Mouse (Mus musculus): ENCODE measurements around the gene Thap7. TPM values are rescaled to one million over a fixed set of nuclear protein-coding genes. Genes with fewer than 3 reads are reported as not detected.

The Thap7 gene
- polyA plus RNA-seq (2014; fragmentation: Nextera tagmentation; extraction: Ambion mirVana) = 50.9 and 54.9 TPM in 2 replicates

DNA sequence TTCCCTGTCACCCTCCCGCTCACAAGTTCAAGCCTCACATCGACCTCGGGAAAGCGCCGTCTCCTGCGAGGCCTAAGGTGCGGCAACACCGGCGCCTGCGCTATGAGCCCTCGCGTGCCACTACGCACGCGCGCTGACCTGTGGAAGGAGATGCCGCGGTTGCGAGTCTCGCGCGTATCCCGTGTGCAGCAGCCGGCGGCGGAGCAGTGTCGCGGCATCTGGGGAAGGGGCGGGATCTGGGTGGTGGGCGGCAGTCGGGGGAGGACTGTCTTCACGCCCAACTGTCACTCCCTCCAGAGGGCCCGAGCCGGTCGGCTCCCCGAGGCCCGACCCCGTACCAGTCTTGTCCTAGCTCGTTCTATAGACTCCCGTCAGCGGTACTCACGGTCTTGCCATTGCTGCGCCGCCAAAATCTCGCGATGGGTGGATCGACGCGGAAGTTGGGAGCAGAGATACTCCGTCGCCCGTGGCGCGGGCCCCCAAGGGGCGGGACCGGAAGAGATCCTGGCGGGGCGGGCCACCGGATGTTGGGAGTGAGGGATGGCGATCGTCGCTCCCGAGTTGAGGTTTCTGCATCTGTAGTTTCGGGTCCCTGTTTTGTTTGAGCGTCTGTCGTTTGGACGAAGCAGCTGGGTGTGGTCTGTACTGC, at the start of gene Thap7:
Gene Thap7 (minus strand): TSS at position 497 of the 649 bp plus-strand sequence.
- H3K4me3 ChIP-seq (ENCODE audit: low read depth, low read length) = peak within 1 kb of the TSS; percentile 65
- H3K4me1 ChIP-seq (ENCODE audit: control insufficient read depth, insufficient read depth, low read length) = peaks cover 11% of the 10 kb centered on the region; the same call in 1 of the 2 replicates
- ATAC-seq (ENCODE audit: low read depth) (peak; percentile 96), DNase-seq (ENCODE audit: low spot score) (peak; percentile 99)
- no peaks in the 10 kb centered on the region for H3K9me3 ChIP-seq (ENCODE audit: control insufficient read depth, low read length)
- WGBS = under 1% methylated on average over 52 of the region's 67 CpGs
- peak within 1 kb of the TSS; percentile 70 for H3K4me2 ChIP-seq (ENCODE audit: low read depth, low read length)
- peak within 1 kb of the TSS; percentile 97 for H3K27ac ChIP-seq (replicated peaks; ENCODE audit: low read depth, low read length)
- peak within 1 kb of the TSS; percentile 82 for H3K9ac ChIP-seq (ENCODE audit: low read depth, low read length)
- H3K36me3 ChIP-seq (ENCODE audit: control insufficient read depth, insufficient read depth, low read length) = peaks cover 38% of the 10 kb centered on the region
- H3K27me3 ChIP-seq (replicated peaks; ENCODE audit: control insufficient read depth, insufficient read depth, low read length) = no peaks in the 10 kb centered on the region

- Histone ChIP-seq H3K36me3 (ENCODE audit: control insufficient read depth, insufficient read depth, low read length) (no peaks in the 10 kb centered on the region), H3K9ac (ENCODE audit: low read depth, low read length) (peak overlapping the region; percentile 66), H3K27ac (replicated peaks; ENCODE audit: low read depth, low read length) (no peak overlapping the region), H3K4me2 (ENCODE audit: low read depth, low read length) (peak overlapping the region; percentile 82), H3K27me3 (replicated peaks; ENCODE audit: control insufficient read depth, insufficient read depth, low read length) (peaks cover 30% of the 10 kb centered on the region), H3K9me3 (ENCODE audit: control insufficient read depth, low read length) (no peaks in the 10 kb centered on the region), H3K4me1 (ENCODE audit: control insufficient read depth, insufficient read depth, low read length) (0 out of 2 replicates have a peak, but pooled peaks cover 3% of the 10 kb centered on the region), H3K4me3 (ENCODE audit: low read depth, low read length) (peak overlapping the region; percentile 55)
- 18% methylated on average over 8 of the region's 8 CpGs for WGBS
- DNase-seq (ENCODE audit: low spot score) (no peak), ATAC-seq (ENCODE audit: low read depth) (no peak)
These were observed 45.9 kb upstream of the Thap7 start for GRCm38 (mm10) chr16:17576825-17577215.

GRCm38 (mm10) chr16:17575870-17576824, 45.2 kb upstream of the Thap7 start:
- DNase-seq (ENCODE audit: low spot score) (peak; percentile 79), ATAC-seq (ENCODE audit: low read depth) (peak; percentile 88)
- H3K36me3 ChIP-seq (ENCODE audit: control insufficient read depth, insufficient read depth, low read length) = no peaks in the 10 kb centered on the region
- peaks cover 30% of the 10 kb centered on the region for H3K27me3 ChIP-seq (replicated peaks; ENCODE audit: control insufficient read depth, insufficient read depth, low read length)
- H3K4me3 ChIP-seq (ENCODE audit: low read depth, low read length) = peak overlapping the region; percentile 55
- H3K4me1 ChIP-seq (ENCODE audit: control insufficient read depth, insufficient read depth, low read length) = 0 out of 2 replicates have a peak, but pooled peaks cover 3% of the 10 kb centered on the region
- H3K9ac ChIP-seq (ENCODE audit: low read depth, low read length) = peak overlapping the region; percentile 66
- 15% methylated on average over 42 of the region's 45 CpGs for WGBS
- no peaks in the 10 kb centered on the region for H3K9me3 ChIP-seq (ENCODE audit: control insufficient read depth, low read length)
- H3K4me2 ChIP-seq (ENCODE audit: low read depth, low read length) = peak overlapping the region; percentile 82
- no peak overlapping the region for H3K27ac ChIP-seq (replicated peaks; ENCODE audit: low read depth, low read length)

DNA sequence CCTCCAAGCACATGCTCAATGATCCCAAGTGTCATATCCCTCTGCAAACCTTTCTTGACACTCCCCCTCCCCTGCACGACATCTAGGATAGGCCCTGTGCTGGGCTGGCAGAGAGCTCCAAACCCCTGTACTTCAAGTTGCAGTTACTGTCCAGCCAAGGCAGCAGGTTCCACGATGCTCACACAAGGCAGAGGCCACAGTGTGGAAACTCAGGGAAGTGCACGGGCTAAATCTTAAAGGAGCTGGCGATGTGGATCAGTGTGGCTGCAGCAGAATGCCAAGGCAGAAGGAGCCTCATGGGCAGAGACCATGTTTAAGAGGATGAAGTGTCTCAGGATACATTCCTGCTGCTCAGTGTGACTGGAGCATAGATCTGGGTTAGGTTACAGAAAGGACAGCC, 35.2 kb upstream of the Thap7 start:
- no peak for ATAC-seq (ENCODE audit: low read depth)
- DNase-seq (ENCODE audit: low spot score) = no peak
- WGBS = 20% methylated on average over 4 of the region's 4 CpGs
- Histone ChIP-seq H3K36me3 (ENCODE audit: control insufficient read depth, insufficient read depth, low read length) (no peaks in the 10 kb centered on the region), H3K27me3 (replicated peaks; ENCODE audit: control insufficient read depth, insufficient read depth, low read length) (peaks cover 9% of the 10 kb centered on the region), H3K4me3 (ENCODE audit: low read depth, low read length) (no peak overlapping the region), H3K9ac (ENCODE audit: low read depth, low read length) (no peak overlapping the region), H3K4me2 (ENCODE audit: low read depth, low read length) (no peak overlapping the region), H3K4me1 (ENCODE audit: control insufficient read depth, insufficient read depth, low read length) (peaks cover 5% of the 10 kb centered on the region; the same call in 1 of the 2 replicates), H3K9me3 (ENCODE audit: control insufficient read depth, low read length) (no peaks in the 10 kb centered on the region), H3K27ac (replicated peaks; ENCODE audit: low read depth, low read length) (no peak overlapping the region)

- Histone ChIP-seq H3K9me3 (ENCODE audit: control insufficient read depth, low read length) (no peaks in the 10 kb centered on the region), H3K27me3 (replicated peaks; ENCODE audit: control insufficient read depth, insufficient read depth, low read length) (peaks cover 9% of the 10 kb centered on the region), H3K9ac (ENCODE audit: low read depth, low read length) (no peak overlapping the region)
These were observed 33.8 kb upstream of the Thap7 start for GRCm38 (mm10) chr16:17564771-17565170.

GRCm38 (mm10) chr16:17564221-17564620, 33.3 kb upstream of the Thap7 start:
- Histone ChIP-seq H3K9me3 (ENCODE audit: control insufficient read depth, low read length) (no peaks in the 10 kb centered on the region), H3K4me1 (ENCODE audit: control insufficient read depth, insufficient read depth, low read length) (peaks cover 9% of the 10 kb centered on the region), H3K36me3 (ENCODE audit: control insufficient read depth, insufficient read depth, low read length) (no peaks in the 10 kb centered on the region), H3K9ac (ENCODE audit: low read depth, low read length) (no peak overlapping the region), H3K27me3 (replicated peaks; ENCODE audit: control insufficient read depth, insufficient read depth, low read length) (peaks cover 9% of the 10 kb centered on the region), H3K4me2 (ENCODE audit: low read depth, low read length) (no peak overlapping the region), H3K4me3 (ENCODE audit: low read depth, low read length) (no peak overlapping the region), H3K27ac (replicated peaks; ENCODE audit: low read depth, low read length) (no peak overlapping the region)
- ATAC-seq (ENCODE audit: low read depth) (no peak), DNase-seq (ENCODE audit: low spot score) (no peak)
- 80% methylated on average over 2 of the region's 2 CpGs for WGBS

More at GRCm38 (mm10) chr16:17564771-17565170, 33.8 kb upstream of the Thap7 start:
- no peak overlapping the region for H3K4me3 ChIP-seq (ENCODE audit: low read depth, low read length)
- peaks cover 9% of the 10 kb centered on the region for H3K4me1 ChIP-seq (ENCODE audit: control insufficient read depth, insufficient read depth, low read length)
- DNase-seq (ENCODE audit: low spot score) (no peak), ATAC-seq (ENCODE audit: low read depth) (no peak)
- no peak overlapping the region for H3K27ac ChIP-seq (replicated peaks; ENCODE audit: low read depth, low read length)
- H3K36me3 ChIP-seq (ENCODE audit: control insufficient read depth, insufficient read depth, low read length) = no peaks in the 10 kb centered on the region
- WGBS = 55% methylated on average over 3 of the region's 3 CpGs
- H3K4me2 ChIP-seq (ENCODE audit: low read depth, low read length) = no peak overlapping the region

GRCm38 (mm10) chr16:17563580-17563979, 32.6 kb upstream of the Thap7 start:
- Histone ChIP-seq H3K9ac (ENCODE audit: low read depth, low read length) (no peak overlapping the region), H3K4me3 (ENCODE audit: low read depth, low read length) (no peak overlapping the region)
- ATAC-seq (ENCODE audit: low read depth) = no peak

GRCm38 (mm10) chr16:17561751-17562208, 30.8 kb upstream of the Thap7 start, which contains the start of gene P2rx6:
Gene P2rx6 (plus strand): TSS chr16:17561885.
- Histone ChIP-seq H3K4me1 (ENCODE audit: control insufficient read depth, insufficient read depth, low read length) (peaks cover 20% of the 10 kb centered on the region), H3K27me3 (replicated peaks; ENCODE audit: control insufficient read depth, insufficient read depth, low read length) (peaks cover 9% of the 10 kb centered on the region), H3K9ac (ENCODE audit: low read depth, low read length) (peak within 1 kb of the TSS; percentile 37), H3K9me3 (ENCODE audit: control insufficient read depth, low read length) (no peaks in the 10 kb centered on the region), H3K4me2 (ENCODE audit: low read depth, low read length) (peak within 1 kb of the TSS; percentile 57), H3K36me3 (ENCODE audit: control insufficient read depth, insufficient read depth, low read length) (no peaks in the 10 kb centered on the region), H3K4me3 (ENCODE audit: low read depth, low read length) (peak within 1 kb of the TSS; percentile 27), H3K27ac (replicated peaks; ENCODE audit: low read depth, low read length) (peak within 1 kb of the TSS; percentile 65; the same call in 1 of the 2 replicates)
- DNase-seq (ENCODE audit: low spot score) (peak; percentile 74), ATAC-seq (ENCODE audit: low read depth) (peak; percentile 67; the same call in 1 of the 2 replicates)
- WGBS = under 1% methylated on average over 10 of the region's 10 CpGs

More at GRCm38 (mm10) chr16:17563580-17563979, 32.6 kb upstream of the Thap7 start:
- Histone ChIP-seq H3K27ac (replicated peaks; ENCODE audit: low read depth, low read length) (no peak overlapping the region), H3K36me3 (ENCODE audit: control insufficient read depth, insufficient read depth, low read length) (no peaks in the 10 kb centered on the region), H3K27me3 (replicated peaks; ENCODE audit: control insufficient read depth, insufficient read depth, low read length) (peaks cover 9% of the 10 kb centered on the region), H3K9me3 (ENCODE audit: control insufficient read depth, low read length) (no peaks in the 10 kb centered on the region), H3K4me1 (ENCODE audit: control insufficient read depth, insufficient read depth, low read length) (peaks cover 13% of the 10 kb centered on the region), H3K4me2 (ENCODE audit: low read depth, low read length) (no peak overlapping the region)
- DNase-seq (ENCODE audit: low spot score) = no peak
- 14% methylated on average over 1 of the region's 1 CpGs for whole genome bisulfite sequencing
